Mouse (Mus musculus) gastrocnemius, postnatal 36 days (tissue): ENCODE measurements around the gene Tcf15. TPM values are rescaled to one million over a fixed set of nuclear protein-coding genes. Genes with fewer than 3 reads are reported as not detected.
A peak's percentile ranks its signal among the peaks of the same experiment; 100 is the strongest.

Experiments used
- DNase-seq, 2 experiments: peaks; one replicate each; pipeline ENCODE4 v3.0.0; 2022
- intact Hi-C: fragments of 180-260 bp; cut with DNase I; formaldehyde crosslinking; loops from one replicate; pipeline ENCODE4 v1.15.1; 2025
- total RNA-seq, 2 experiments: library from RNA; stranded (reverse); gene quantifications; 2 replicates each; pipeline ENCODE4 v1.2.3; 2021

Tcf15 gene
- total RNA-seq, 2 experiments from 2014 or later = 15.7 to 17.4 TPM

GRCm38 (mm10) chr2:152156471-152156870 lies 13.1 kb downstream of the Tcf15 start:
- DNase-seq = no peak
- intact Hi-C loops = no loop called here

- intact Hi-C loops = no loop called here
- DNase-seq = no peak
Measured at GRCm38 (mm10) chr2:152159487-152159886, 16.1 kb downstream of the Tcf15 start.

- intact Hi-C loops = no loop called here
Measured at GRCm38 (mm10) chr2:152166257-152166656, 22.9 kb downstream of the Tcf15 start.

GRCm38 (mm10) chr2:152167851-152168290 lies 24.5 kb downstream of the Tcf15 start:
- intact Hi-C loops = no loop called here
- DNase-seq = peak in 1 of 2 experiments; percentile 56

More at GRCm38 (mm10) chr2:152166257-152166656, 22.9 kb downstream of the Tcf15 start:
- no peak for DNase-seq

GRCm38 (mm10) chr2:152169377-152169776 lies 26.0 kb downstream of the Tcf15 start:
- DNase-seq = no peak
- intact Hi-C loops = no loop called here

GRCm38 (mm10) chr2:152174861-152175260 lies 31.5 kb downstream of the Tcf15 start:
- intact Hi-C loops = no loop called here
- DNase-seq = no peak

- DNase-seq = no peak
- intact Hi-C loops = no loop called here
Measured at GRCm38 (mm10) chr2:152176659-152177058, 33.3 kb downstream of the Tcf15 start.

- DNase-seq = peak in 1 of 2 experiments; percentile 58
- intact Hi-C loops = no loop called here
Measured at GRCm38 (mm10) chr2:152177162-152177805, 33.9 kb downstream of the Tcf15 start.

GRCm38 (mm10) chr2:152177806-152178170 lies 34.4 kb downstream of the Tcf15 start:
- no peak for DNase-seq
- intact Hi-C loops = no loop called here

GRCm38 (mm10) chr2:152178345-152178744 lies 35.0 kb downstream of the Tcf15 start:
- intact Hi-C loops = no loop called here
- DNase-seq = no peak

- no peak for DNase-seq
- intact Hi-C loops = no loop called here
Measured at GRCm38 (mm10) chr2:152179301-152179700, 35.9 kb downstream of the Tcf15 start.

- intact Hi-C loops = no loop called here
- DNase-seq = peak; percentile 73 to 83
Measured at GRCm38 (mm10) chr2:152180323-152180722, 37.0 kb downstream of the Tcf15 start.

GRCm38 (mm10) chr2:152187132-152187531 lies 43.8 kb downstream of the Tcf15 start:
- DNase-seq = no peak
- intact Hi-C loops = no loop called here

GRCm38 (mm10) chr2:152189213-152189612 lies 45.9 kb downstream of the Tcf15 start:
- no peak for DNase-seq
- intact Hi-C loops = no loop called here

GRCm38 (mm10) chr2:152189640-152190039 lies 46.3 kb downstream of the Tcf15 start:
- no peak for DNase-seq
- intact Hi-C loops = loop anchor here (5.0 to 10.0 kb wide), 2 partner anchors 47 to 315 kb away; partner anchors contain the start of gene Tcf15

- intact Hi-C loops = loop anchor here (5.0 to 10.0 kb wide), 2 partner anchors 48 to 315 kb away; partner anchors contain the start of gene Tcf15
- DNase-seq = no peak
Measured at GRCm38 (mm10) chr2:152190161-152190560, 46.8 kb downstream of the Tcf15 start.

GRCm38 (mm10) chr2:152192591-152193345 lies 49.4 kb downstream of the Tcf15 start:
- intact Hi-C loops = loop anchor here (5.0 to 10.0 kb wide), 2 partner anchors 50 to 318 kb away; partner anchors contain the start of gene Tcf15
- DNase-seq = no peak

- intact Hi-C loops = loop anchor here (5.0 to 10.0 kb wide), 2 partner anchors 51 to 319 kb away; partner anchors contain the start of gene Tcf15
- DNase-seq = no peak
Measured at GRCm38 (mm10) chr2:152193346-152193710, 50.0 kb downstream of the Tcf15 start.

- intact Hi-C loops = loop anchor here (2.0 to 10.0 kb wide), 3 partner anchors 52 to 320 kb away; partner anchors contain the start of gene Tcf15
Measured at GRCm38 (mm10) chr2:152194586-152194985, 51.2 kb downstream of the Tcf15 start.

GRCm38 (mm10) chr2:152196896-152197295 lies 53.5 kb downstream of the Tcf15 start:
- intact Hi-C loops = loop anchor here (1.0 to 10.0 kb wide), 2 partner anchors 85 to 322 kb away; no protein-coding TSS in a partner anchor
- no peak for DNase-seq

More at GRCm38 (mm10) chr2:152194586-152194985, 51.2 kb downstream of the Tcf15 start:
- no peak for DNase-seq

- intact Hi-C loops = loop anchor here (1.0 to 10.0 kb wide), 2 partner anchors 85 to 323 kb away; no protein-coding TSS in a partner anchor
- peak; percentile 31 to 33 for DNase-seq
Measured at GRCm38 (mm10) chr2:152197301-152197712, 53.9 kb downstream of the Tcf15 start.
